Mouse (Mus musculus) ES-E14 (cell line): ENCODE measurements at regions not wholly inside any gene's neighbourhood (a gene's known extent, or its start where the extent isn't known, plus 50 kb on each side); places are given as distances from the start of the nearest gene placed in this dataset.

Source experiments
- DNase-seq: peaks from one replicate; pipeline ENCODE4 v3.0.0-alpha.2; 2013; ENCODE audit warnings: low read depth, low spot score
- H3K27ac ChIP-seq: 2 replicates; pipeline ENCODE4 v1.5.1; 2012; ENCODE audit warnings: low read depth, mild to moderate bottlenecking, low read length, moderate library complexity, mixed read lengths; ENCODE audit not compliant: poor library complexity, insufficient read depth, severe bottlenecking
- H3K36me3 ChIP-seq: 2 replicates; pipeline ENCODE4 v1.6.1; 2012; ENCODE audit warnings: mild to moderate bottlenecking, low read length, moderate library complexity, mixed read lengths; ENCODE audit not compliant: control insufficient read depth, poor library complexity, insufficient read depth, severe bottlenecking
- H3K4me1 ChIP-seq, 2 experiments: fragments of 150-350 bp in 1 of 2; sonication (generic) in 1 of 2; 2 replicates each; pipeline ENCODE4 v1.6.1; 2012; ENCODE audit warnings: low read length in 2 of 2, mild to moderate bottlenecking in 1 of 2, mixed read lengths in 1 of 2; ENCODE audit not compliant: control insufficient read depth in 2 of 2, insufficient read depth in 2 of 2, poor library complexity in 1 of 2
- H3K4me3 ChIP-seq, 2 experiments: fragments of 150-350 bp in 1 of 2; sonication (generic) in 1 of 2; 2 replicates each; pipeline ENCODE4 v1.5.1; 2012; ENCODE audit warnings: low read length in 2 of 2, low read depth in 1 of 2, mild to moderate bottlenecking in 1 of 2, mixed read lengths in 1 of 2; ENCODE audit not compliant: insufficient read depth in 1 of 2, poor library complexity in 1 of 2, severe bottlenecking in 1 of 2
- H3K9ac ChIP-seq: 2 replicates; pipeline ENCODE4 v1.6.1; 2012; ENCODE audit warnings: low read depth, mild to moderate bottlenecking, low read length, mixed read lengths; ENCODE audit not compliant: poor library complexity, insufficient read depth, severe bottlenecking
- H3K9me3 ChIP-seq: fragments of 150-350 bp; sonication (generic); 2 replicates; pipeline ENCODE4 v1.6.1; 2012; ENCODE audit warnings: low read depth, mild to moderate bottlenecking, low read length; ENCODE audit not compliant: control insufficient read depth, insufficient read depth
- CHD2 ChIP-seq: IDR thresholded peaks from 2 replicates; pipeline ENCODE4 v1.6.1; 2014; ENCODE audit warnings: mild to moderate bottlenecking, low read depth, low read length, inconsistent platforms
- HCFC1 ChIP-seq: IDR thresholded peaks from 2 replicates; pipeline ENCODE4 v1.6.1; 2012; ENCODE audit warnings: low read length, inconsistent platforms, borderline replicate concordance; ENCODE audit not compliant: insufficient read depth
- MAFK ChIP-seq: IDR thresholded peaks from 2 replicates; pipeline ENCODE4 v1.6.1; 2014; ENCODE audit warnings: mild to moderate bottlenecking, low read depth, low read length, inconsistent platforms; ENCODE audit not compliant: insufficient read depth
- ZC3H11A ChIP-seq: IDR thresholded peaks from 2 replicates; pipeline ENCODE4 v1.6.1; 2012; ENCODE audit warnings: low read depth, mild to moderate bottlenecking, inconsistent platforms, low read length, borderline replicate concordance
- ZNF384 ChIP-seq: IDR thresholded peaks from 2 replicates; pipeline ENCODE4 v1.6.1; 2012; ENCODE audit warnings: low read depth, low read length, inconsistent platforms
- in situ Hi-C, 2 experiments: fragments of 600-800 bp; cut with MboI; formaldehyde crosslinking; loops; one replicate each; pipeline ENCODE4 v1.15.1; 2025; ENCODE audit warnings: low sequenced_read_pairs in 2 of 2, inconsistent platforms in 1 of 2; ENCODE audit not compliant: unreplicated experiment in 2 of 2

- Histone ChIP-seq H3K9me3 (no peaks in the 10 kb centered on the region), H3K4me3 (no peak overlapping the region), H3K27ac (no peak overlapping the region), H3K4me1 (no peaks in the 10 kb centered on the region), H3K36me3 (no peaks in the 10 kb centered on the region), H3K9ac (no peak overlapping the region)
- no peak for TF ChIP-seq MAFK
- TF ChIP-seq ZC3H11A: no peak; the same call in 1 of the 2 replicates
- TF ChIP-seq CHD2: no peak
- no peak for TF ChIP-seq HCFC1
- TF ChIP-seq ZNF384: no peak
- DNase-seq: peak; percentile 60
- in situ Hi-C loops: loop anchor here in 1 of 2 experiments (10.0 kb wide), 1 partner anchor 1184 kb away; no protein-coding TSS in a partner anchor
These were observed 54.6 kb upstream of the Cit start for GRCm38 (mm10) chr5:115790436-115790835.
